Mouse (Mus musculus) thymus, adult 2 months (tissue): ENCODE measurements around the gene Col17a1. TPM values are rescaled to one million over a fixed set of nuclear protein-coding genes. Genes with fewer than 3 reads are reported as not detected.

Source experiments
- DNase-seq: peaks from one replicate; pipeline ENCODE4 v3.0.0; 2021
- H3K27ac ChIP-seq: fragments of 200-500 bp; 2 replicates; pipeline ENCODE4 v1.5.1; 2012; ENCODE audit warnings: low read length, control low read depth; ENCODE audit not compliant: control insufficient read depth, insufficient read depth
- H3K27me3 ChIP-seq: fragments of 200-500 bp; 2 replicates; pipeline ENCODE4 v1.6.1; 2012; ENCODE audit warnings: mild to moderate bottlenecking, low read length, moderate library complexity, mixed read lengths; ENCODE audit not compliant: control insufficient read depth, insufficient read depth
- H3K36me3 ChIP-seq: fragments of 200-500 bp; 2 replicates; pipeline ENCODE4 v1.6.1; 2012; ENCODE audit warnings: mild to moderate bottlenecking, low read length, moderate library complexity; ENCODE audit not compliant: control insufficient read depth, insufficient read depth
- H3K4me1 ChIP-seq: fragments of 200-500 bp; replicated peaks from 2 replicates; pipeline ENCODE4 v1.6.1; 2012; ENCODE audit warnings: low read length; ENCODE audit not compliant: control insufficient read depth, insufficient read depth
- H3K4me3 ChIP-seq: fragments of 200-500 bp; 2 replicates; pipeline ENCODE4 v1.5.1; 2012; ENCODE audit warnings: mild to moderate bottlenecking, low read length, control low read depth, moderate library complexity; ENCODE audit not compliant: control insufficient read depth, insufficient read depth
- CTCF ChIP-seq: fragments of 200-500 bp; IDR thresholded peaks from 2 replicates; pipeline ENCODE4 v1.5.1; 2012; ENCODE audit warnings: mild to moderate bottlenecking, control low read depth, low read length, moderate library complexity, borderline replicate concordance; ENCODE audit not compliant: control insufficient read depth, poor library complexity, insufficient read depth; ENCODE audit errors: extremely low read depth
- POLR2A ChIP-seq: fragments of 200-500 bp; IDR thresholded peaks from 2 replicates; pipeline ENCODE4 v1.6.1; 2012; ENCODE audit warnings: mild to moderate bottlenecking, low read length, control low read depth, moderate library complexity; ENCODE audit not compliant: control insufficient read depth, poor library complexity, insufficient read depth; ENCODE audit errors: extremely low read depth
- WGBS: fragments of 180-500 bp; shearing (Covaris S2); methylation state at CpG from one replicate; pipeline ENCODE4 v1.1.7; 2018; 5-methylcytosine and 5-hydroxymethylcytosine counted together
- polyA plus RNA-seq: library from polyadenylated mRNA; depleted of rRNA; stranded (reverse); fragments of >200 nt; gene quantifications from 2 replicates; pipeline ENCODE4 v1.2.3, GENCODE M21; 2012

Col17a1 gene
- polyA plus RNA-seq, 1 experiment, result 3.7 TPM

GRCm38 (mm10) chr19:47689592-47689991, 2.3 kb downstream of the Col17a1 start:
- H3K36me3 ChIP-seq, result no peaks in the 10 kb centered on the region
- no peak for DNase-seq
- no peak overlapping the region for H3K27ac ChIP-seq
- no peaks in the 10 kb centered on the region for H3K4me1 ChIP-seq
- H3K27me3 ChIP-seq, result no peaks in the 10 kb centered on the region
- no peak overlapping the region for H3K4me3 ChIP-seq
- TF ChIP-seq CTCF (no peak), POLR2A (no peak)
- 75% methylated on average over 7 of the region's 7 CpGs for WGBS

- TF ChIP-seq POLR2A, result no peak
- TF ChIP-seq CTCF, result no peak
- H3K27me3 ChIP-seq, result no peaks in the 10 kb centered on the region
- WGBS, result 92% methylated on average over 12 of the region's 12 CpGs
Observed at GRCm38 (mm10) chr19:47678675-47679074, 13.2 kb downstream of the Col17a1 start.

DNA sequence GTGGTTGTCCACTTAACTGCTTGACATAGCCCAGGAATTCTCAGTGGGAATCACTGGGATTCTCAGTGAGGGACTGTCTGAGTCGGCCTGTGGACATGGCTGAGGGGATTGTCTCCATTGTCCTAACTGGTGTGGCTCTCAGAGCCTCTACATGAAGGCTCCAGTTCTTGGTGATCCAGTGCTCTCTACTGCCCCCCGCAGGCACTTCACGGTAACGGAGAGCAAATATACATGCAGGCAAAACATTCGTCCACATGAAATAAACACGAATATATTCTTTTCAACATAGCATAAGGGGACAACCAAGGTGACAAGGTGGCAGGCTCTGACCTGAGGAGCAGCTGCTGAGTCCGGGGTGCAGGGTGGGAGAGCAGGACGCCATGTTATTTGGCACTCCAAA, 17.5 kb downstream of the Col17a1 start:
- H3K27ac ChIP-seq, result no peak overlapping the region
- H3K36me3 ChIP-seq, result no peaks in the 10 kb centered on the region
- H3K4me3 ChIP-seq, result no peak overlapping the region
- TF ChIP-seq CTCF (peak; percentile 53; the same call in 1 of the 2 replicates), POLR2A (no peak)
- WGBS, result 64% methylated on average over 8 of the region's 8 CpGs
- H3K27me3 ChIP-seq, result no peaks in the 10 kb centered on the region
- peak; percentile 53 for DNase-seq
- H3K4me1 ChIP-seq, result no peaks in the 10 kb centered on the region

More at GRCm38 (mm10) chr19:47678675-47679074, 13.2 kb downstream of the Col17a1 start:
- DNase-seq, result no peak
- no peak overlapping the region for H3K4me3 ChIP-seq
- H3K36me3 ChIP-seq, result no peaks in the 10 kb centered on the region
- no peaks in the 10 kb centered on the region for H3K4me1 ChIP-seq
- H3K27ac ChIP-seq, result no peak overlapping the region

GRCm38 (mm10) chr19:47668399-47668798, 23.5 kb downstream of the Col17a1 start:
- Histone ChIP-seq H3K4me1 (no peaks in the 10 kb centered on the region), H3K27ac (no peak overlapping the region), H3K4me3 (no peak overlapping the region), H3K36me3 (no peaks in the 10 kb centered on the region), H3K27me3 (no peaks in the 10 kb centered on the region)
- WGBS, result 96% methylated on average over 9 of the region's 9 CpGs
- DNase-seq, result no peak
- TF ChIP-seq POLR2A (no peak), CTCF (no peak)

- 58% methylated on average over 8 of the region's 8 CpGs for WGBS
- no peaks in the 10 kb centered on the region for H3K36me3 ChIP-seq
- H3K4me3 ChIP-seq, result no peak overlapping the region
- H3K4me1 ChIP-seq, result no peaks in the 10 kb centered on the region
- no peaks in the 10 kb centered on the region for H3K27me3 ChIP-seq
- H3K27ac ChIP-seq, result no peak overlapping the region
- DNase-seq, result no peak
- TF ChIP-seq POLR2A (no peak), CTCF (no peak)
Observed at GRCm38 (mm10) chr19:47667601-47668000, 24.3 kb downstream of the Col17a1 start.

GRCm38 (mm10) chr19:47659765-47660408, 32.0 kb downstream of the Col17a1 start:
- Histone ChIP-seq H3K4me3 (no peak overlapping the region), H3K27me3 (no peaks in the 10 kb centered on the region), H3K27ac (no peak overlapping the region), H3K36me3 (no peaks in the 10 kb centered on the region), H3K4me1 (no peaks in the 10 kb centered on the region)
- TF ChIP-seq POLR2A, result no peak
- no peak for TF ChIP-seq CTCF
- 91% methylated on average over 9 of the region's 9 CpGs for WGBS
- DNase-seq, result no peak

GRCm38 (mm10) chr19:47658914-47659535, 32.9 kb downstream of the Col17a1 start:
- TF ChIP-seq POLR2A (no peak), CTCF (0 out of 2 replicates have a peak, but pooled peaks have one; percentile 15)
- Histone ChIP-seq H3K4me3 (no peak overlapping the region), H3K27me3 (no peaks in the 10 kb centered on the region), H3K36me3 (no peaks in the 10 kb centered on the region), H3K27ac (no peak overlapping the region), H3K4me1 (no peaks in the 10 kb centered on the region)
- DNase-seq, result no peak
- 32% methylated on average over 5 of the region's 5 CpGs for WGBS
